Mouse (Mus musculus) embryonic fibroblast, embryonic 13.5 days (primary cell): Measurements from ENCODE around the gene D630045J12Rik. TPM values are rescaled to one million over a fixed set of nuclear protein-coding genes. Genes with fewer than 3 reads are reported as not detected.

Experiments used
- H3K27ac ChIP-seq: 2 replicates; pipeline ENCODE4 v1.5.1; 2012; ENCODE audit warnings: low read length, control low read depth, inconsistent platforms; ENCODE audit not compliant: insufficient read depth
- H3K4me1 ChIP-seq: 2 replicates; pipeline ENCODE4 v1.6.1; 2011; ENCODE audit warnings: low read length; ENCODE audit not compliant: control insufficient read depth, insufficient read depth
- H3K4me3 ChIP-seq: 2 replicates; pipeline ENCODE4 v1.5.1; 2011; ENCODE audit warnings: mild to moderate bottlenecking, control low read depth, low read length; ENCODE audit not compliant: insufficient read depth
- CTCF ChIP-seq: IDR thresholded peaks from 2 replicates; pipeline ENCODE4 v1.5.1; 2011; ENCODE audit warnings: mild to moderate bottlenecking, control low read depth, low read length, moderate library complexity, borderline replicate concordance; ENCODE audit not compliant: insufficient read depth
- POLR2A ChIP-seq: IDR thresholded peaks from 2 replicates; pipeline ENCODE4 v1.6.1; 2011; ENCODE audit warnings: low read depth, mild to moderate bottlenecking, control low read depth, low read length, moderate library complexity
- polyA plus RNA-seq: library from polyadenylated mRNA; stranded (reverse); fragments of >200 nt; gene quantifications from 2 replicates; pipeline ENCODE4 v1.2.4, GENCODE M21; 2011; ENCODE audit warnings: low read depth; ENCODE audit not compliant: missing spikeins, insufficient read length

Gene D630045J12Rik
- 4.8 and 6.1 TPM in 2 replicates for polyA plus RNA-seq

GRCm38 (mm10) chr6:38253736-38254641, at the start of gene D630045J12Rik:
TSS of gene D630045J12Rik (minus strand) at chr6:38254009.
- Histone ChIP-seq H3K27ac (no peak within 1 kb of the TSS), H3K4me1 (peaks cover 5% of the 10 kb centered on the region; the same call in 1 of the 2 replicates), H3K4me3 (peak within 1 kb of the TSS; percentile 64)
- TF ChIP-seq POLR2A: no peak
- no peak for TF ChIP-seq CTCF

DNA sequence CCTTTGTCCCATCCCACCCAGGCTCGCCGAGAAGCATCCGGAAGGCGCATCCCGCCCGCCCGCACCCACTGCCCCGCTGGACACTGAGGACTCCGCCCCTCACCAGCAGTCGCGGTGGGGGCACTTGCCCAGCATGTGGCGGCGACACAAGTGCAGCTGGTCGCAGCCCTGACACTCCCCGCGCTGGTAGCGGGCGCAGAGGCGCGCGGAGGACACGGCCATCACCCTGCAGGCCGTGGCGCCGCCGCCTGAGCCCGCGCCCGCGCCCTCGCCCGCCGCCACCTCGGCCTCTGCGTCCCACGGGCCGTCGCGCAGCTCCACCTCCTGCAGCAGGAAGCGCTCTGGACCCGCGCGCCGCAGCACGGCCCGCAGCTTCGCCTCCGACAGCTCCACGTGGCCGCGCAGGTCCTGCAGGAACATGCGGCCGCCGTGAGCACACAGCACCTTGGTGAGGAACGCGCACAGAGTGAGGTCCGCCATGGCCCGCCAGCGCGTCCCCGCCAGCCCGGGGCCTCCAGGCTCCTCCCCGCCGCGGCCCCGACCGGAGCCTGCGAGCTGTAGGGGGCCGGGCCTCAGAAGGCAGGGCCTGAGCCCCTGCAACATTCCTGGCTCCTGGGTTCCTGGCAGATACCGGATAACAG, 45.1 kb upstream of the D630045J12Rik start, which contains the start of gene Zc3hav1l:
Gene Zc3hav1l (minus strand): TSS at position 499 of the 641 bp plus-strand sequence.
- peak within 1 kb of the TSS; percentile 60 for H3K27ac ChIP-seq
- TF ChIP-seq CTCF (no peak), POLR2A (peak; percentile 88)
- peak within 1 kb of the TSS; percentile 81 for H3K4me3 ChIP-seq
- H3K4me1 ChIP-seq: peaks cover 3% of the 10 kb centered on the region; the same call in 1 of the 2 replicates

DNA sequence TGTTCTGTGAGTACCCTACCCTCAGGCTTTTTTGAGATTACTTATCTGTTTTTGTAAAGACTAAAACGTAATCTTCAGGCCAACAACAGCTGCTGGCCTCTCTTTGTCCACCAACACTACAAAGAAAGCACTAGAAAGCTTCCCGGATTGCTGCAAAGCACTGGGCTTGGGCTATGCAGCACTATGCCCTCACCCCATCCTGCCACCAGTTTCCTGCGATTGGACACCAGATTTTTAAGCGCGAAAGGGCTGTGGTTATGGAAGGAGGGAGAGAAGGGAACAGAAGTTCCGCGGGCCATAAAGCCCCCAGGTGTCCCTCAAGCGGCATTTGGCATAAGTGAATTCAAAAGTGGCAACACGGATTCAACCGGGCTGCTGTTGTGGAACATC, 44.4 kb upstream of the D630045J12Rik start:
- Histone ChIP-seq H3K4me1 (peaks cover 3% of the 10 kb centered on the region; the same call in 1 of the 2 replicates), H3K4me3 (peak overlapping the region; percentile 81), H3K27ac (peak overlapping the region; percentile 23)
- peak; percentile 22; the same call in 1 of the 2 replicates for TF ChIP-seq POLR2A
- no peak for TF ChIP-seq CTCF

GRCm38 (mm10) chr6:38297580-38298245, 43.9 kb upstream of the D630045J12Rik start:
- Histone ChIP-seq H3K27ac (peak overlapping the region; percentile 23), H3K4me1 (peaks cover 3% of the 10 kb centered on the region; the same call in 1 of the 2 replicates), H3K4me3 (peak overlapping the region; percentile 81)
- TF ChIP-seq POLR2A (no peak; the same call in 1 of the 2 replicates), CTCF (no peak)

GRCm38 (mm10) chr6:38293708-38294107, 39.9 kb upstream of the D630045J12Rik start:
- peaks cover 3% of the 10 kb centered on the region; the same call in 1 of the 2 replicates for H3K4me1 ChIP-seq
- no peak overlapping the region for H3K27ac ChIP-seq
- TF ChIP-seq POLR2A (no peak), CTCF (no peak)
- no peak overlapping the region for H3K4me3 ChIP-seq

- Histone ChIP-seq H3K4me3 (no peak overlapping the region), H3K27ac (no peak overlapping the region), H3K4me1 (peaks cover 3% of the 10 kb centered on the region; the same call in 1 of the 2 replicates)
- TF ChIP-seq POLR2A (no peak), CTCF (no peak)
Measured at GRCm38 (mm10) chr6:38292871-38293646, 39.2 kb upstream of the D630045J12Rik start.

GRCm38 (mm10) chr6:38284422-38284821, 30.6 kb upstream of the D630045J12Rik start:
- no peak for TF ChIP-seq POLR2A
- no peak for TF ChIP-seq CTCF
- Histone ChIP-seq H3K4me1 (no peaks in the 10 kb centered on the region), H3K27ac (no peak overlapping the region), H3K4me3 (no peak overlapping the region)

DNA sequence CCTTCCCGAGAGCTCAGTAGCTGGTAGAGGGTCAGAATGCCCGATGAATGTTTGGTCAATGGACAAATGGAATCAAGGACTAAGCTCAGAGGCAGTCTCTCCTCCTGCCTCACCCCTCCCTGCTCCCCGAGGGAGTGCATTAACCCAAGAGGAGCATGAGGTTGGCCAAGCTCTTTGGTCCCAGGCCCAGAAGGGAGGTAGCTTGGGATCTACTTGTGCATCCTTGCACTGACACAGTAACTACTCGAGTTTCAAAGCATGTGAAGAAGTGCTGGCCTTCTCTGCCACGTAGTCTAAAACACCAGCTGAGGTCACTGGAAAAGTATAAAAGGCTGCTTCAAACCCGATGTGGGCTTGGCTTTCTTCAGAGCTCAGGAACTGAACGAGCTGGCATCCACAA, 10.7 kb upstream of the D630045J12Rik start:
- Histone ChIP-seq H3K27ac (no peak overlapping the region), H3K4me3 (no peak overlapping the region), H3K4me1 (no peaks in the 10 kb centered on the region)
- TF ChIP-seq POLR2A (no peak), CTCF (no peak)
